Mouse (Mus musculus): ENCODE measurements at regions not wholly inside any gene's neighbourhood (a gene's known extent, or its start where the extent isn't known, plus 50 kb on each side); places are given as distances from the start of the nearest gene placed in this dataset.

DNA sequence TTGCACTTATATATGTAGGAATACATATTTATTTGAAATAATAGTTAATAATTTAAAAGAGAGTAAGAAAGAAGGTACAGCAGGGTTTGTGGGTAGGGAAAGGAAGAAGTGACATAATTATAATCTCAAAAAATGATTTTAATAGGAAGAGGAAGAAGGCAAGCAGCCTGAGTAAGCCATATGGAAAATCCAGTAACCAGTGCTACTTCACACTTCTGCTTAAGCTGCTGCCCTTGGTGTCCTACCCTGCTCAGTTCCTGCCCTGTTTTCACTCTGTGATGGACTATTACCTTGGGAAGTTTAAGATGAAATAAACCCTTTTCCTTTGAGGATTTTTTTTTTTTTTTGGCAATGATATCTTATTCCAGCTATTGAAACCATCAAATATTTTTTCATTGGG, 537.5 kb upstream of the Zeb2 start:
- Histone ChIP-seq H3ac (ENCODE audit: control insufficient read depth, insufficient read length) (no peak overlapping the region), H3K4me2 (ENCODE audit: low read depth) (no peak overlapping the region), H3K36me3 (ENCODE audit: control insufficient read depth, insufficient read depth) (no peaks in the 10 kb centered on the region), H3K79me2 (ENCODE audit: control insufficient read depth, insufficient read depth) (no peaks in the 10 kb centered on the region), H3K4me3 (no peak overlapping the region), H3K27me3 (ENCODE audit: control insufficient read depth, insufficient read depth, insufficient read length) (no peaks in the 10 kb centered on the region)
- TF ChIP-seq MYOD1 (IDR thresholded peaks at IDR 0.05; ENCODE audit: control insufficient read depth in 1 of 3, insufficient read length in 2 of 3, low read depth in 2 of 3) (no peak), MYOG (IDR thresholded peaks at IDR 0.05; ENCODE audit: control insufficient read depth in 1 of 3, insufficient read depth in 1 of 3, insufficient read length in 2 of 3, low read depth in 2 of 3) (no peak), TCF3 (IDR thresholded peaks at IDR 0.05; ENCODE audit: insufficient read length, low read depth) (no peak), REST (IDR thresholded peaks at IDR 0.05; ENCODE audit: insufficient read depth, insufficient read length) (no peak), CEBPB (IDR thresholded peaks at IDR 0.05; ENCODE audit: insufficient read depth, poor library complexity, severe bottlenecking) (no peak), TCF12 (IDR thresholded peaks at IDR 0.05; ENCODE audit: insufficient read depth, poor library complexity, severe bottlenecking) (no peak), POLR2AphosphoS2 (IDR thresholded peaks at IDR 0.05; ENCODE audit: insufficient read length, low read depth) (no peak), SRF (IDR thresholded peaks at IDR 0.05; ENCODE audit: control insufficient read depth, insufficient read length, low read depth) (no peak), E2F4 (IDR thresholded peaks at IDR 0.05; ENCODE audit: insufficient read depth) (no peak), POLR2A (IDR thresholded peaks at IDR 0.05; ENCODE audit: insufficient read length, low read depth) (no peak), MAX (IDR thresholded peaks at IDR 0.05; ENCODE audit: low read depth) (no peak), USF1 (IDR thresholded peaks at IDR 0.05; ENCODE audit: low read depth) (no peak)

DNA sequence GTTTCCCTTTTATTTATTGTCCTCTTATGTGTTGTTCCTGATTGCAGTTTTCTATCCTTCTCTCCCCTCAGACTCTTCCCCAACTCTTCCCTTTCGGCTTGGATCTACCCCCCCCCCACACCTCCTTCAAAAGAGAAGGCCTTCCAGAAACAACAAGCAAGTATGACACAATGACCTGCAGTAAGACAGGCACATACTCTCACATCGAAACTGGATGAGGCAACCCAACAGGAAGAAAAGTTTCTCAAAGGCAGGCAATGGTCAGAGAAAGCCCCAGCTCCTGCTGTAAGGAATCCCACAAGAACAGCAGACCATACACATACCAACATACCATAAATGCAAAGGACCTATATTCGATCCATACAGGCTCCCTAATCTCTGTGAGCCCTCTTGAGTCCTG, 535.8 kb upstream of the Zeb2 start:
- H3K27me3 ChIP-seq (ENCODE audit: control insufficient read depth, insufficient read depth, insufficient read length), result no peaks in the 10 kb centered on the region
- no peaks in the 10 kb centered on the region for H3K79me2 ChIP-seq (ENCODE audit: control insufficient read depth, insufficient read depth)
- no peaks in the 10 kb centered on the region for H3K36me3 ChIP-seq (ENCODE audit: control insufficient read depth, insufficient read depth)
- H3ac ChIP-seq (ENCODE audit: control insufficient read depth, insufficient read length), result no peak overlapping the region
- H3K4me2 ChIP-seq (ENCODE audit: low read depth), result no peak overlapping the region
- TF ChIP-seq MAX (IDR thresholded peaks at IDR 0.05; ENCODE audit: low read depth) (no peak), E2F4 (IDR thresholded peaks at IDR 0.05; ENCODE audit: insufficient read depth) (no peak), CEBPB (IDR thresholded peaks at IDR 0.05; ENCODE audit: insufficient read depth, poor library complexity, severe bottlenecking) (no peak), REST (IDR thresholded peaks at IDR 0.05; ENCODE audit: insufficient read depth, insufficient read length) (no peak), USF1 (IDR thresholded peaks at IDR 0.05; ENCODE audit: low read depth) (no peak), SRF (IDR thresholded peaks at IDR 0.05; ENCODE audit: control insufficient read depth, insufficient read length, low read depth) (no peak), TCF12 (IDR thresholded peaks at IDR 0.05; ENCODE audit: insufficient read depth, poor library complexity, severe bottlenecking) (no peak), POLR2AphosphoS2 (IDR thresholded peaks at IDR 0.05; ENCODE audit: insufficient read length, low read depth) (no peak), MYOG (IDR thresholded peaks at IDR 0.05; ENCODE audit: control insufficient read depth in 1 of 3, insufficient read depth in 1 of 3, insufficient read length in 2 of 3, low read depth in 2 of 3) (no peak), MYOD1 (IDR thresholded peaks at IDR 0.05; ENCODE audit: control insufficient read depth in 1 of 3, insufficient read length in 2 of 3, low read depth in 2 of 3) (no peak), TCF3 (IDR thresholded peaks at IDR 0.05; ENCODE audit: insufficient read length, low read depth) (no peak), POLR2A (IDR thresholded peaks at IDR 0.05; ENCODE audit: insufficient read length, low read depth) (no peak)
- no peak overlapping the region for H3K4me3 ChIP-seq

DNA sequence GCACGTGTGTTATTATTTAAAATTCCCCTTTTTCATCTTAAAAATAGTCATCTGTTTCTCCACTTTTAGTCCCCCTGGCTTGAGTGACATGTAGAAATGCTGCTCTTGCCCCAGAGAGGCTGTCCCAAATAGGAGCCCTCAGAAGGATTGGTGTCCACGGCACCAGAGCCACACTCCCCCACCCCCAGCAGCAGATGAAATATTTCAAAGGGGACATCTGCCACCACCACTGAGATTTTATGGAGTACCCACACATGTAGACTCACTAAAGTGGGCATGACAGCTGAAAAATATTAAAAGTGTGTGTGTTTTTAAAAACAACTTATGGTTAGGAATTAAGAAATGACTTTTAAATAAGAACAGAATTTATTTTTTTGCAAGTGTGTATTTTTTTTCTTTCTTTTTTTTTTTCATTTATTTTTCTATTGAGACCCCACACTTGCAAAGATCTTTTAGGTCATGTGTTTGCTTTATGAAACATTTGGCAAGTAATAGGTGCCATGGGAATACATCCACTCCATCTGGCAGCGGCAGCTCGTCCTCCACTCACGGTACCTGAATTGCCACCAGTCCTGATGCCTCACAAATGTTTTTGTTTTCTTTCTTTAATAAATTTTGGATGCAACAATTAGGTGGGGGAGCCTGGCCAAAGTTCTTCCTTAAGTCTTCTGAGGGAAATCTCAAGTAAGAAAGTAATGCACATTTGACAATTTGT, 533.2 kb upstream of the Zeb2 start:
- H3K4me3 ChIP-seq, result no peak overlapping the region
- H3K36me3 ChIP-seq (ENCODE audit: control insufficient read depth, insufficient read depth), result no peaks in the 10 kb centered on the region
- no peak for TF ChIP-seq MAX (IDR thresholded peaks at IDR 0.05; ENCODE audit: low read depth)
- no peak for TF ChIP-seq TCF3 (IDR thresholded peaks at IDR 0.05; ENCODE audit: insufficient read length, low read depth)
- TF ChIP-seq MYOD1 (IDR thresholded peaks at IDR 0.05; ENCODE audit: control insufficient read depth in 1 of 3, insufficient read length in 2 of 3, low read depth in 2 of 3), result no peak
- TF ChIP-seq SRF (IDR thresholded peaks at IDR 0.05; ENCODE audit: control insufficient read depth, insufficient read length, low read depth), result no peak
- TF ChIP-seq MYOG (IDR thresholded peaks at IDR 0.05; ENCODE audit: control insufficient read depth in 1 of 3, insufficient read depth in 1 of 3, insufficient read length in 2 of 3, low read depth in 2 of 3), result no peak
- no peak for TF ChIP-seq POLR2A (IDR thresholded peaks at IDR 0.05; ENCODE audit: insufficient read length, low read depth)
- TF ChIP-seq USF1 (IDR thresholded peaks at IDR 0.05; ENCODE audit: low read depth), result no peak
- TF ChIP-seq E2F4 (IDR thresholded peaks at IDR 0.05; ENCODE audit: insufficient read depth), result no peak
- no peak for TF ChIP-seq CEBPB (IDR thresholded peaks at IDR 0.05; ENCODE audit: insufficient read depth, poor library complexity, severe bottlenecking)
- TF ChIP-seq POLR2AphosphoS2 (IDR thresholded peaks at IDR 0.05; ENCODE audit: insufficient read length, low read depth), result no peak
- no peak for TF ChIP-seq TCF12 (IDR thresholded peaks at IDR 0.05; ENCODE audit: insufficient read depth, poor library complexity, severe bottlenecking)
- TF ChIP-seq REST (IDR thresholded peaks at IDR 0.05; ENCODE audit: insufficient read depth, insufficient read length), result no peak
- no peak overlapping the region for H3K4me2 ChIP-seq (ENCODE audit: low read depth)
- H3ac ChIP-seq (ENCODE audit: control insufficient read depth, insufficient read length), result no peak overlapping the region
- H3K79me2 ChIP-seq (ENCODE audit: control insufficient read depth, insufficient read depth), result no peaks in the 10 kb centered on the region
- no peaks in the 10 kb centered on the region for H3K27me3 ChIP-seq (ENCODE audit: control insufficient read depth, insufficient read depth, insufficient read length)

DNA sequence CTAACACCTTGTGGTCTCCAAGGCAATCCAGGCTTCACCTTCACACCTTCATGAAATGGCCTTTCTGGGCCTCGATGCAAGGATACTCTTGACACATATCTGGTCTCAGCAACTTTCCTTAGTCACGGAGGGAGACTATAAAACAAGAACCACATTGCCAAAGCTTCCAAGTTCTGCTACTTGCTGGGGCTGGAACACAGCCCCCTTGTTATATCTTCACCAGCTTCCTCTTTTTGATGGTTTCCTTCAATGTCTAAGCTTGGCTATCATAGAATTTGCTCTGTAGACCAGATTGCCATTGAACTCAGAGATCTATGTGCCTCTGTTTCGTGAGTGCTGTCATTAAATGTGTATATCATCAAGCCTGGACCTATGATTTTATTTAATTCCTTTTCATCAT, 530.7 kb upstream of the Zeb2 start:
- TF ChIP-seq TCF3 (IDR thresholded peaks at IDR 0.05; ENCODE audit: insufficient read length, low read depth) (no peak), POLR2A (IDR thresholded peaks at IDR 0.05; ENCODE audit: insufficient read length, low read depth) (no peak), MYOD1 (IDR thresholded peaks at IDR 0.05; ENCODE audit: control insufficient read depth in 1 of 3, insufficient read length in 2 of 3, low read depth in 2 of 3) (no peak), E2F4 (IDR thresholded peaks at IDR 0.05; ENCODE audit: insufficient read depth) (no peak), MYOG (IDR thresholded peaks at IDR 0.05; ENCODE audit: control insufficient read depth in 1 of 3, insufficient read depth in 1 of 3, insufficient read length in 2 of 3, low read depth in 2 of 3) (no peak), SRF (IDR thresholded peaks at IDR 0.05; ENCODE audit: control insufficient read depth, insufficient read length, low read depth) (no peak)
- Histone ChIP-seq H3ac (ENCODE audit: control insufficient read depth, insufficient read length) (no peak overlapping the region), H3K36me3 (ENCODE audit: control insufficient read depth, insufficient read depth) (no peaks in the 10 kb centered on the region), H3K4me3 (no peak overlapping the region), H3K27me3 (ENCODE audit: control insufficient read depth, insufficient read depth, insufficient read length) (no peaks in the 10 kb centered on the region), H3K4me2 (ENCODE audit: low read depth) (no peak overlapping the region), H3K79me2 (ENCODE audit: control insufficient read depth, insufficient read depth) (no peaks in the 10 kb centered on the region)
